Mouse (Mus musculus) limb, embryonic 11.5 days (tissue): ENCODE results near the gene Med14. TPM values are rescaled to one million over a fixed set of nuclear protein-coding genes. Genes with fewer than 3 reads are reported as not detected.

Experiments
- ATAC-seq: fragments of 200-750 bp; cut with Nextera tagmentation; 2 replicates; pipeline ENCODE4 v1.8.0; 2017; ENCODE audit warnings: low read depth; ENCODE audit not compliant: insufficient number of reproducible peaks, low FRiP score, low TSS enrichment
- DNase-seq: peaks from one replicate; pipeline ENCODE4 v3.0.0-alpha.2; 2015; ENCODE audit warnings: low spot score
- H3K27ac ChIP-seq: fragments of 300-500 bp; sonication (generic); replicated peaks from 2 replicates; pipeline ENCODE4 v1.5.1; 2014; ENCODE audit warnings: low read depth, mild to moderate bottlenecking, low read length
- H3K27me3 ChIP-seq: fragments of 300-500 bp; sonication (generic); 2 replicates; pipeline ENCODE4 v1.6.1; 2014; ENCODE audit warnings: mild to moderate bottlenecking, low read length, mixed read lengths; ENCODE audit not compliant: control insufficient read depth, insufficient read depth
- H3K36me3 ChIP-seq: fragments of 300-500 bp; sonication (generic); 2 replicates; pipeline ENCODE4 v1.6.1; 2014; ENCODE audit warnings: mild to moderate bottlenecking, low read length, moderate library complexity, mixed read lengths; ENCODE audit not compliant: control insufficient read depth, insufficient read depth
- H3K4me1 ChIP-seq: fragments of 300-500 bp; sonication (generic); 2 replicates; pipeline ENCODE4 v1.6.1; 2014; ENCODE audit warnings: low read length, mixed read lengths; ENCODE audit not compliant: control insufficient read depth, insufficient read depth
- H3K4me2 ChIP-seq: fragments of 300-500 bp; sonication (generic); 2 replicates; pipeline ENCODE4 v1.6.1; 2014; ENCODE audit warnings: low read depth, mild to moderate bottlenecking, moderate library complexity; ENCODE audit not compliant: severe bottlenecking
- H3K4me3 ChIP-seq: fragments of 300-500 bp; sonication (generic); 2 replicates; pipeline ENCODE4 v1.5.1; 2014; ENCODE audit warnings: low read depth, low read length
- H3K9ac ChIP-seq: fragments of 300-500 bp; sonication (generic); 2 replicates; pipeline ENCODE4 v1.6.1; 2014; ENCODE audit warnings: mild to moderate bottlenecking, low read length
- H3K9me3 ChIP-seq: fragments of 300-500 bp; sonication (generic); 2 replicates; pipeline ENCODE4 v1.6.1; 2016; ENCODE audit warnings: low read length; ENCODE audit not compliant: control insufficient read depth
- WGBS: fragments of 180-500 bp; shearing (Covaris S2); extraction: QIAGEN DNeasy Blood & Tissue Kit; methylation state at CpG from one replicate; pipeline ENCODE4 v1.1.7; 2014; 5-methylcytosine and 5-hydroxymethylcytosine counted together
- polyA plus RNA-seq: library from polyadenylated mRNA; unstranded; fragments of >200 nt; fragmentation: Nextera tagmentation; extraction: Ambion mirVana; gene quantifications from 2 replicates; pipeline ENCODE4 v1.2.1, GENCODE M21; 2014

The Med14 gene
- polyA plus RNA-seq, 1 experiment from 2014 or later = 23.8 TPM

GRCm38 (mm10) chrX:12716036-12716435 lies 45.8 kb downstream of the Med14 start:
- DNase-seq = no peak
- no peak for ATAC-seq
- no peaks in the 10 kb centered on the region for H3K9me3 ChIP-seq
- H3K36me3 ChIP-seq = no peaks in the 10 kb centered on the region
- H3K27ac ChIP-seq = no peak overlapping the region
- WGBS = 89% methylated on average over 4 of the region's 4 CpGs
- no peak overlapping the region for H3K4me2 ChIP-seq
- no peak overlapping the region for H3K9ac ChIP-seq
- no peaks in the 10 kb centered on the region for H3K27me3 ChIP-seq
- H3K4me3 ChIP-seq = no peak overlapping the region
- H3K4me1 ChIP-seq = no peaks in the 10 kb centered on the region

- ATAC-seq = no peak
- Histone ChIP-seq H3K9me3 (no peaks in the 10 kb centered on the region), H3K9ac (no peak overlapping the region), H3K27ac (no peak overlapping the region), H3K4me2 (no peak overlapping the region), H3K36me3 (no peaks in the 10 kb centered on the region), H3K4me1 (no peaks in the 10 kb centered on the region), H3K4me3 (no peak overlapping the region), H3K27me3 (no peaks in the 10 kb centered on the region)
- DNase-seq = no peak
- 96% methylated on average over 7 of the region's 7 CpGs for WGBS
These were observed 48.1 kb downstream of the Med14 start for GRCm38 (mm10) chrX:12713796-12714195.

GRCm38 (mm10) chrX:12686910-12687309 lies 75.0 kb downstream of the Med14 start:
- no peaks in the 10 kb centered on the region for H3K9me3 ChIP-seq
- H3K4me3 ChIP-seq = no peak overlapping the region
- no peaks in the 10 kb centered on the region for H3K27me3 ChIP-seq
- H3K9ac ChIP-seq = no peak overlapping the region
- no peak for ATAC-seq
- no peak overlapping the region for H3K4me2 ChIP-seq
- DNase-seq = no peak
- 82% methylated on average over 8 of the region's 8 CpGs for WGBS
- H3K27ac ChIP-seq = no peak overlapping the region
- H3K36me3 ChIP-seq = no peaks in the 10 kb centered on the region
- no peaks in the 10 kb centered on the region for H3K4me1 ChIP-seq

DNA sequence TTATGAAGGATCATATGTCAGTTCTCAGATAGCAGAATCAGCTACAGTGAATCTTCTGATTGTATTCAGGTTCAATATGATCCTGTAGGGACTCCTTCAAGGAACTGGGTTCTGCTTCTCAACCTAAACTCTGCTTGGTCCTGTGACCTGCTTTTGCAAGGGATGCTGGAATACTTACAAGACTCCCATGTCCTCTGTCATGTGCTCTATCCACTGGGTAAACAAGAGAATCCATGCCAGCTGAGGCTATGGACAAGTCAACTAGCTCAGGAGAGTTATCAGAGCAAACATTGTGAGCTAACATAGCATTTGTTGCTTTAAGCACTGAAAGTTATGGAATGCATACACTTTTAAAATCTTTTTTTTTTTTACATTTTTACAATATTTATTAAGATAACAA lies 75.8 kb downstream of the Med14 start:
- Histone ChIP-seq H3K27me3 (no peaks in the 10 kb centered on the region), H3K4me1 (no peaks in the 10 kb centered on the region), H3K9me3 (no peaks in the 10 kb centered on the region), H3K27ac (no peak overlapping the region), H3K4me3 (no peak overlapping the region), H3K9ac (no peak overlapping the region), H3K4me2 (no peak overlapping the region), H3K36me3 (no peaks in the 10 kb centered on the region)
- DNase-seq (no peak), ATAC-seq (no peak)

DNA sequence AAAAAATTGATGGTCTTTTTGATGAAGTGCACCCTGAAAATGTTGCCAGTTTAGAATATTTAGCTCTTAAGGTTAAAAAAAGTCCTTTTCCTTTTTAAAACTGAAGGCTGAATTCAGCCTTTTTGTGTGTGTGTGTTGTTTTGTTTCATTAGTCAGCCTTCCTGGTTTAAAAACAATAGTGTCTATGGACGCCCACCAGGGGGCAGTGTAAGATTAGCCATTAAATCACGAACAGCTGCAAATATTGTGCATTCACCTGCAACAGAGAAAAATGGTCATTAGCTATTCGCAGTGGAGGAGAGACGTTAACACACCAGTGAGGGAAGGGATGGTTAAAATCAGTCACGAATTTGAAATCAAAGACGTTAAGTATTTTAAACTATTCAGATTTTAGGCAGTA lies 84.5 kb downstream of the Med14 start:
- Histone ChIP-seq H3K4me3 (no peak overlapping the region), H3K36me3 (no peaks in the 10 kb centered on the region), H3K9me3 (no peaks in the 10 kb centered on the region), H3K4me2 (no peak overlapping the region), H3K4me1 (no peaks in the 10 kb centered on the region), H3K27me3 (peaks cover 2% of the 10 kb centered on the region; the same call in 1 of the 2 replicates), H3K9ac (no peak overlapping the region), H3K27ac (no peak overlapping the region)
- DNase-seq (peak; percentile 73), ATAC-seq (no peak)
- WGBS = 34% methylated on average over 6 of the region's 6 CpGs

- 14% methylated on average over 41 of the region's 42 CpGs for WGBS
- Histone ChIP-seq H3K4me2 (peak within 1 kb of the TSS; percentile 38), H3K4me1 (no peaks in the 10 kb centered on the region), H3K9me3 (no peaks in the 10 kb centered on the region), H3K27ac (no peak within 1 kb of the TSS), H3K9ac (peak within 1 kb of the TSS; percentile 59), H3K4me3 (peak within 1 kb of the TSS; percentile 69), H3K36me3 (no peaks in the 10 kb centered on the region), H3K27me3 (peaks cover 2% of the 10 kb centered on the region; the same call in 1 of the 2 replicates)
- DNase-seq = peak; percentile 83
- peak; percentile 98 for ATAC-seq
These were observed 88.7 kb downstream of the Med14 start, which contains the start of gene 1810030O07Rik for GRCm38 (mm10) chrX:12673054-12673775. Gene 1810030O07Rik, minus strand, starts transcription at chrX:12673668.

DNA sequence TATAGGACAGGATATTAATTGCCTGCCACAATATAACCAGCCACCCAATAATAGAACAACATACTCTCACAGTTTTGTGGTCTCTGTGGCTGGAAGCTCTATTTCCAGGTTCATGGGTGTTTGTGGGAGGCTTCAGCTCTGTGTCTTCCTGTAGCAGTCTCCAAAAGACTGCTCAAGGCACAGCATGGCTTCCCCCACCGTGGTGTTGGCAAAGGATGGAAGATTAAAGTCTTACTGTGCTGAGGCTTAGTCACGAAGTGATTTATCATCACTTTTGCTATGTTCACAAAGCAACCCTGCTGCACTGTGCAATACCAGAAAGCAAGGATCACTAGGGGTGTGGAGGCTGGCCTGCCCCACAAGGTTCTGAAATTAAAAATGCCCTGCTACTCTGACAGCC lies 108.0 kb downstream of the Med14 start:
- H3K9me3 ChIP-seq = no peaks in the 10 kb centered on the region
- H3K9ac ChIP-seq = no peak overlapping the region
- ATAC-seq = no peak
- H3K4me2 ChIP-seq = no peak overlapping the region
- H3K36me3 ChIP-seq = no peaks in the 10 kb centered on the region
- 79% methylated on average over 2 of the region's 2 CpGs for WGBS
- no peak overlapping the region for H3K4me3 ChIP-seq
- H3K27ac ChIP-seq = no peak overlapping the region
- DNase-seq = no peak
- no peaks in the 10 kb centered on the region for H3K27me3 ChIP-seq
- H3K4me1 ChIP-seq = no peaks in the 10 kb centered on the region

DNA sequence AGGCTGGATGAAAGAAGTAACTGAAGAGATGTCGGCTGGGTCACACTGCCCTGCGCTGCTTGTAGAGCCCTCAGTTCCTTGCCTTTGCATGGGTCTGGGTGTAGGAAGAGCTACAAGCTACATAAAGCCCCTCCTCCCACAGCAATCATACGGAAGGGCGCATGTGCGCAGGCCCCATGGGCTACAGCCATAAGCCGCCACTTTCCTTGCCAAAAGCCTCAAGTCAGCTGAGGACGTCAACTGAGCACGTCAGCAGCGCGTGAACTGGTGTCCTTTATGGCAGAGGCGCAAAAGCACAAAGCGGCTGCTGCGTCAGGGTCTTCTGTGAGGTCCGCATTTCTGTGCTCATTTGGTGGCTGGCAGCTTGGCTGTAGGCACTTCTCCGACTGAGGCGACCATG lies 110.0 kb downstream of the Med14 start:
- DNase-seq (no peak), ATAC-seq (no peak)
- Histone ChIP-seq H3K9me3 (no peaks in the 10 kb centered on the region), H3K27me3 (no peaks in the 10 kb centered on the region), H3K36me3 (no peaks in the 10 kb centered on the region), H3K4me1 (no peaks in the 10 kb centered on the region), H3K27ac (no peak overlapping the region), H3K4me3 (no peak overlapping the region), H3K9ac (no peak overlapping the region), H3K4me2 (no peak overlapping the region)
- WGBS = 93% methylated on average over 16 of the region's 16 CpGs
